Mouse (Mus musculus) E14TG2a.4 (cell line): ENCODE data around the gene Tymp.

ENCODE experiments used
- CTCF ChIP-seq: conservative IDR thresholded peaks from 2 replicates; pipeline ENCODE4 v1.5.1; 2014; ENCODE audit warnings: low read length
- NANOG ChIP-seq: IDR thresholded peaks from 2 replicates; pipeline ENCODE4 v1.6.1; 2014; ENCODE audit warnings: borderline replicate concordance, low read length, mixed read lengths
- POU5F1 ChIP-seq: IDR thresholded peaks from 2 replicates; pipeline ENCODE4 v1.6.1; 2014; ENCODE audit warnings: low read length, borderline replicate concordance

- no peak for TF ChIP-seq CTCF
- no peak for TF ChIP-seq POU5F1
- TF ChIP-seq NANOG = no peak
These were observed 36.7 kb downstream of the Tymp start for GRCm38 (mm10) chr15:89340136-89340535.
